Mouse (Mus musculus): ENCODE results near the gene Gm45233.

Gene Gm45233

DNA sequence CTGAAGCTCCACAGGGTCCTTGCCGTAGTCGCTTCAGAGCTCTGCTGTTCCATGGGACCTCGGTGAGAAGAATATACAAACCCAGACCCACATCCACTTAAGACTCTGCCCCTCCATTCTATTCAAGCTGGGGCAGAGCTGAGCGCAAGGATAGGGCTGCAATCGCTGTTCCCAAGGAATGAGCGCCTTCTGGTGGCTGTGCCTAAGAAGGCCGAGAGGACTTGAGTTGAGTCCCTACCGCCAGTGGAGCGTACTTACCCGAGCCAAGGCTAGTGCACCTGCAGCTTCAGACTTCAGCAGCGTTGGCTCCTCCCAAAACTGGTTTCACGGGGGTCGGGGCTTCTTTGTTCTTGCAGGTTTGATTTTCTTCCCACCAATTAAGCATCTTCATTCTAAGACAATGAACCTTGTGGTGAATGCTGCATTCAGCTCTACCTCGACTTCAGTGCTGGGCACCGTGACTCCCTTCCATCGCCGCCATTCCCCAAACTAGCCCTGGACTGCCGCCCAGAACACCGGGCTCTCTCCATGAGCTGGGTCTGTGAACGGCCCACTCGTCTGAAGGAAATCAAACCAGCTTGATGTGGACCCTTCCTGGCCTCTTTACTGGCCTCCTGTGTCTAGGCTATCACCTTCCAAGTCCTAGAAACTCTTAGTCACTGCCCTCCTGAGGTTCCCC lies 51.6 kb downstream of the Gm45233 start:
- no peak for DNase-seq (ENCODE audit: low spot score in 2 of 2)

DNA sequence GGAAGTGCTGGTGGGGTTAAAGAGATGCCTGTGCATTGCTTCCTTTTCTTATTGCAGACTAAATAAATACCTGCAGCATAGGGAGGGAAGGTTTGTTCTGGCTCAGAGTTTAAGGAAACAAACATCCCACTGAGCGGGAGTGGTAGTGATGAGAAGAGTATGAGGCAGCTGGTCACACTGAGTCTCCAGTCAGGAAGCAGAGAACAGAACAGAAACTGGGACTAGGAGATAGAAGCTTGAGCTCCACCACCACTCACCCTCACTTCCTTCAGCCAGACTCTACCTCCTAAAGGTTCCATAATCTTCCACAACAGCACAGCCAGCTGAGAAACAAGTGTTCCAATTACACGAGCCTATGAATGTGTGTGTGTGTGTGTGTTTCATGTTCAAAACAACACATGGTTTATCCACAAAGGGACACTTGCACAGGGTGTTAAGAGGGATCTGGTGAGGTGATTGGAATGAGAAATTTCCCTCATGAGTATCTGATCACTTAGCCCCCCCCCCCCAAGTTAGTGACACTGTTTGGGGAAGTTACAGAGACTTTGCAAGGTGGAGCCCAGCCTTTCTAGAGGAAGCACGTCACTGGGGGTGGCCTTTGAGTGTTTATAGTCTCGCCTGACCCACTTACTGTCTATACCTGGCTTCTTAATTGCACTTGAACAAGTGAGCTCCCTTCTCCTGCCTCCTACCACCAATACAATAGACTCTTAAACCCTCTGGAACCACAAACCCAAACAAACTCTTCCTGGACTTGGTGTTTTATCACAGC lies 68.0 kb downstream of the Gm45233 start:
- DNase-seq (ENCODE audit: low spot score in 2 of 2): no peak

DNA sequence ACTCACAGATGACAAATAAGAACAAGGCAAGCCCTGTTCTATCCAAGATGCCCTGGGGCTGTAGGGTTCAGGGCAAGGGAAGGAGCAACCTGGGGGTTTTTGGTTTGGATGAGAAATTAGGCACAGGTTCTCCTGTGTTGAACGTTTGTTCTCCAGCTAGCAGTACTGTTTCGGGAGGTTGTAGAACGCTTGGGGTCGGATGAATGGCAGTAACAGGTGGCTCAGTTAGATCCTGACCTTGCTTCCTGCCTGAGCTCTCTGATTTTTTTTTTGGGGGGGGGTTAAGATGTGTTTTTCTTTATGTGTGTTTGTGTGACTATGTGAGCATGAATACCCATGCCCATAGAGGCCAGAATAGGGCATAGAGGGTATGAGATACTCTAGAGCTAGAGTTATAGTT lies 68.6 kb downstream of the Gm45233 start:
- no peak for DNase-seq (ENCODE audit: low spot score in 2 of 2)

Data from natural killer cell, adult 2 months (primary cell).